Mouse (Mus musculus) lung, postnatal 0 days (tissue): Measurements from ENCODE around the gene Tnfsf4. TPM values are rescaled to one million over a fixed set of nuclear protein-coding genes. Genes with fewer than 3 reads are reported as not detected.

Source experiments
- ATAC-seq: fragments of 200-750 bp; cut with Nextera tagmentation; 2 replicates; pipeline ENCODE4 v1.8.0; 2017; ENCODE audit warnings: moderate library complexity
- DNase-seq: peaks from one replicate; pipeline ENCODE4 v3.0.0-alpha.2; 2016; ENCODE audit warnings: low spot score
- H3K27ac ChIP-seq: fragments of 300-500 bp; sonication (generic); 2 replicates; pipeline ENCODE4 v1.5.1; 2014; ENCODE audit warnings: antibody characterized with exemption, mild to moderate bottlenecking, low read length, mixed read lengths
- H3K27me3 ChIP-seq: fragments of 300-500 bp; sonication (generic); replicated peaks from 2 replicates; pipeline ENCODE4 v1.6.1; 2014; ENCODE audit warnings: low read length, mixed read lengths; ENCODE audit not compliant: insufficient read depth
- H3K36me3 ChIP-seq: fragments of 300-500 bp; sonication (generic); 2 replicates; pipeline ENCODE4 v1.6.1; 2014; ENCODE audit warnings: low read length, mixed read lengths; ENCODE audit not compliant: insufficient read depth
- H3K4me1 ChIP-seq: fragments of 300-500 bp; sonication (generic); 2 replicates; pipeline ENCODE4 v1.6.1; 2014; ENCODE audit warnings: antibody characterized with exemption, low read depth, low read length, mixed read lengths; ENCODE audit not compliant: insufficient read depth
- H3K4me2 ChIP-seq: fragments of 300-500 bp; sonication (generic); replicated peaks from 2 replicates; pipeline ENCODE4 v1.6.1; 2014; ENCODE audit warnings: low read depth, mild to moderate bottlenecking, low read length, moderate library complexity, mixed read lengths
- H3K4me3 ChIP-seq: fragments of 300-500 bp; sonication (generic); 2 replicates; pipeline ENCODE4 v1.5.1; 2014; ENCODE audit warnings: low read depth, low read length
- H3K9ac ChIP-seq: fragments of 300-500 bp; sonication (generic); replicated peaks from 2 replicates; pipeline ENCODE4 v1.6.1; 2014; ENCODE audit warnings: low read depth, mild to moderate bottlenecking
- H3K9me3 ChIP-seq: fragments of 300-500 bp; sonication (generic); 2 replicates; pipeline ENCODE4 v1.6.1; 2016; ENCODE audit warnings: low read length, mixed read lengths
- CTCF ChIP-seq: IDR thresholded peaks from 2 replicates; pipeline ENCODE4 v1.5.1; 2016; ENCODE audit warnings: antibody characterized with exemption, mild to moderate bottlenecking
- EP300 ChIP-seq: IDR thresholded peaks from 2 replicates; pipeline ENCODE4 v1.6.1; 2016; ENCODE audit warnings: antibody characterized with exemption, mild to moderate bottlenecking, control low read depth
- WGBS: fragments of 180-500 bp; shearing (Covaris S2); extraction: QIAGEN DNeasy Blood & Tissue Kit; methylation state at CpG from one replicate; pipeline ENCODE4 v1.1.7; 2014; 5-methylcytosine and 5-hydroxymethylcytosine counted together
- polyA plus RNA-seq: library from polyadenylated mRNA; unstranded; fragments of >200 nt; fragmentation: Nextera tagmentation; extraction: Ambion mirVana; gene quantifications from 2 replicates; pipeline ENCODE4 v1.2.1, GENCODE M21; 2015

Tnfsf4 gene
- polyA plus RNA-seq, result not detected in 2 replicates

DNA sequence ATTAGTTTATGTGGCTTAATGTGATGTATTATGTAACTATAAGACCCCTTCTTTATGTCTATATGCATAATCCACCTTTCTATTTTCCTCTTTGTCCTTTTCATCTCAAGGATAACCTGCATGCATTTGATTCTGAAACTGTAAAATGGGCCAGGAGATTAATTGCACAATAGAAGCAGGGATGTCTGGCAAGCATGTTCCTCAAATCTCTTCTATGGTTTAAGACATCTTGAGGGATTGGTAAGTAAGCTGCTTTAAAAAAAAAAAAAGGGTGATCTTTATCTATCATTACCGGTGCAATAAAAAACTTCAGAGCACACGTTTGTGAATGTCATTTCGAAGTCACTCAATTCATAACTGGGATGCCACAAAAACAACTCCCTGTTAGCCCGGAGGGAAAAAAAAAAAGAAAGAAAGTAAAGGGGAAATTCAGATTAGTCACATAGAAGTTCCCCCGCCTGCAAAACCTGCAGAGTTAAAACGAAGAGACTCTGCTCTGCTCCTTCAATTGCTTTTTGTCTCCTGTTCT, at the start of gene Tnfsf4:
Tnfsf4 (plus strand) TSS at position 479 of the 529 bp plus-strand sequence.
- Histone ChIP-seq H3K27ac (no peak within 1 kb of the TSS), H3K9me3 (no peaks in the 10 kb centered on the region), H3K4me3 (no peak within 1 kb of the TSS), H3K27me3 (no peaks in the 10 kb centered on the region), H3K4me1 (no peaks in the 10 kb centered on the region), H3K36me3 (no peaks in the 10 kb centered on the region), H3K4me2 (no peak within 1 kb of the TSS), H3K9ac (no peak within 1 kb of the TSS)
- ATAC-seq (no peak), DNase-seq (no peak)
- WGBS, result 51% methylated on average over 6 of the region's 6 CpGs
- TF ChIP-seq CTCF (no peak), EP300 (no peak)

- ATAC-seq, result no peak
- no peaks in the 10 kb centered on the region for H3K36me3 ChIP-seq
Measured at GRCm38 (mm10) chr1:161350981-161351380, 44.2 kb upstream of the Tnfsf4 start.

DNA sequence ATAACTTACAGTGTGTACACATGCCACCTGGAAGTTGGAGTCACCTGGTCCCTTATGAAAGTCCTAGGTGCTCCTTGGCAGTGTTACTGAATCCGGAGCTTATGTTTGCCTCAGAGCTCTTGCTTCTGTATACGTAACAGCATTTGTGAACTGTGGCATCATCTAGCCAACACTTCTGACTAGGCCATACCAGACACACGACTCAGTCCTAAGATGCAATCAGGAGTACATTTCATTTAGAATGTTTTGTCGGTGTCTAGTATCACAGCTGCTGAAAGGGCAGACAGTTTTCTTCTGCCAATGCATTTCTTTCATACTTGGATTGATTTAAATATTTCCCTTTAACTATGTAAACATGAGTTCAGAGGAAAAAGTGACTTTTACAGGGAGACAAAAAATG, 30.2 kb upstream of the Tnfsf4 start:
- ATAC-seq (peak; percentile 38; the same call in 1 of the 2 replicates), DNase-seq (peak; percentile 22)
- H3K4me1 ChIP-seq, result no peaks in the 10 kb centered on the region
- H3K4me3 ChIP-seq, result no peak overlapping the region
- TF ChIP-seq EP300 (no peak), CTCF (no peak)
- no peaks in the 10 kb centered on the region for H3K9me3 ChIP-seq
- no peaks in the 10 kb centered on the region for H3K36me3 ChIP-seq
- no peak overlapping the region for H3K4me2 ChIP-seq
- 52% methylated on average over 4 of the region's 4 CpGs for WGBS
- no peaks in the 10 kb centered on the region for H3K27me3 ChIP-seq
- H3K9ac ChIP-seq, result no peak overlapping the region
- no peak overlapping the region for H3K27ac ChIP-seq

More at GRCm38 (mm10) chr1:161350981-161351380, 44.2 kb upstream of the Tnfsf4 start:
- WGBS, result 55% methylated on average over 1 of the region's 1 CpGs
- H3K27me3 ChIP-seq, result no peaks in the 10 kb centered on the region
- no peak overlapping the region for H3K27ac ChIP-seq
- no peak for DNase-seq
- no peak for TF ChIP-seq EP300
- no peak for TF ChIP-seq CTCF
- no peak overlapping the region for H3K9ac ChIP-seq
- H3K4me2 ChIP-seq, result no peak overlapping the region
- H3K4me3 ChIP-seq, result no peak overlapping the region
- no peaks in the 10 kb centered on the region for H3K4me1 ChIP-seq
- H3K9me3 ChIP-seq, result no peaks in the 10 kb centered on the region

DNA sequence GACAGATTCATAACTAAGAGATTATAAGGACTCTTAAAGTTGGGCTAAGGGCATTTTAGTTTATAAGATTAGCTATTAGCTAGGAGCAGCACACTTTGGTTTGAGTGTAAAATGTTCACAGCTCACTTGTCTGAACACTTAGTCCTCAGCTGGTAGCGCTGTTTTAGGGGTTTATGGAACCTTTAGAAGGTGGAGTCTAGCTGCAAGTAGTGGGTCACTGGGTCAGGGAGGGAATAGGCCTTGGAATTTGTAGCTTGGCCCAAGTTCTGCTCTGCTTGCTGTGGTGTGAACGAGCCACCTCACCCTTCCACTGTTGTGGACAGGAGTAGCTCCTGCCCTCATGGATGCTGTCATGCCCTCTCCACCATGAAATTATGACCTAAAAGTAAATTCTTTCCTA, 23.3 kb upstream of the Tnfsf4 start:
- H3K9ac ChIP-seq, result no peak overlapping the region
- H3K4me3 ChIP-seq, result no peak overlapping the region
- TF ChIP-seq CTCF (no peak), EP300 (no peak)
- H3K27me3 ChIP-seq, result no peaks in the 10 kb centered on the region
- H3K36me3 ChIP-seq, result no peaks in the 10 kb centered on the region
- ATAC-seq, result no peak
- 58% methylated on average over 2 of the region's 2 CpGs for WGBS
- no peak overlapping the region for H3K27ac ChIP-seq
- H3K9me3 ChIP-seq, result no peaks in the 10 kb centered on the region
- no peaks in the 10 kb centered on the region for H3K4me1 ChIP-seq
- DNase-seq, result no peak
- H3K4me2 ChIP-seq, result no peak overlapping the region

GRCm38 (mm10) chr1:161375866-161376265, 19.3 kb upstream of the Tnfsf4 start:
- Histone ChIP-seq H3K4me1 (no peaks in the 10 kb centered on the region), H3K4me3 (no peak overlapping the region), H3K4me2 (no peak overlapping the region), H3K9ac (no peak overlapping the region), H3K9me3 (no peaks in the 10 kb centered on the region), H3K36me3 (no peaks in the 10 kb centered on the region), H3K27ac (no peak overlapping the region), H3K27me3 (no peaks in the 10 kb centered on the region)
- no peak for TF ChIP-seq CTCF
- TF ChIP-seq EP300, result no peak
- DNase-seq (no peak), ATAC-seq (no peak)
- WGBS, result 76% methylated on average over 2 of the region's 2 CpGs

GRCm38 (mm10) chr1:161378571-161378970, 16.6 kb upstream of the Tnfsf4 start:
- TF ChIP-seq CTCF, result no peak
- no peak for TF ChIP-seq EP300
- Histone ChIP-seq H3K27me3 (no peaks in the 10 kb centered on the region), H3K4me3 (no peak overlapping the region), H3K27ac (no peak overlapping the region), H3K9ac (no peak overlapping the region), H3K36me3 (no peaks in the 10 kb centered on the region), H3K4me1 (no peaks in the 10 kb centered on the region), H3K9me3 (no peaks in the 10 kb centered on the region), H3K4me2 (no peak overlapping the region)
- ATAC-seq, result no peak
- no peak for DNase-seq
- 67% methylated on average over 3 of the region's 3 CpGs for WGBS
